Mouse (Mus musculus): ENCODE data around the gene Mmp14. TPM values are rescaled to one million over a fixed set of nuclear protein-coding genes. Genes with fewer than 3 reads are reported as not detected.

The Mmp14 gene
- polyA plus RNA-seq (2012): 20.3 and 22.5 TPM in 2 replicates

DNA sequence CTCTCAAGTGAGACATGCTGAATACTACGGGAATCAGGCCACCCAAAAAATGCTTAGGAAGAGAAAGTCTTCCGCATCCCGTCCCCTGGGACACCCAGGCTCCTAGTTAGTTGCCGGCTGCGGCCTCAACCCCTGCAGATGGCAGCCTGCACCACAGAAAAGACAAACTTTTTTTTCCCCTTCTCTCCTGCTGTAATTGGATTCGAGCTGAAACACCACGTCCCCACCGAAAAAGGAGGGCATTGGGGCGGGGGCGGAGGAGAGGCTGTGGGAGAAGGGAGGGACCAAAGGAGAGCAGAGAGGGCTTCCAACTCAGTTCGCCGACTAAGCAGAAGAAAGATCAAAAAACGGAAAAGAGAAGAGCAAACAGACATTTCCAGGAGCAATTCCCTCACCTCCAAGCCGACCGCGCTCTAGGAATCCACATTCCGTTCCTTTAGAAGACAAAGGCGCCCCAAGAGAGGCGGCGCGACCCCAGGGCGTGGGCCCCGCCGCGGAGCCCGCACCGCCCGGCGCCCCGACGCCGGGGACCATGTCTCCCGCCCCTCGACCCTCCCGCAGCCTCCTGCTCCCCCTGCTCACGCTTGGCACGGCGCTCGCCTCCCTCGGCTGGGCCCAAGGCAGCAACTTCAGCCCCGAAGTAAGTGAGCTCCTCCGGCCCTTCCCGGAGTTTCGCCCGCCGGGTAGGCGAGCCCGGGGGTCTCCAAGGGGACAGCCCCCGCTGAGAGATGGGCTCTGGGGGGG lies at the start of gene Mmp14:
TSS of gene Mmp14 (plus strand) at position 279 of the 744 bp plus-strand sequence.

DNA sequence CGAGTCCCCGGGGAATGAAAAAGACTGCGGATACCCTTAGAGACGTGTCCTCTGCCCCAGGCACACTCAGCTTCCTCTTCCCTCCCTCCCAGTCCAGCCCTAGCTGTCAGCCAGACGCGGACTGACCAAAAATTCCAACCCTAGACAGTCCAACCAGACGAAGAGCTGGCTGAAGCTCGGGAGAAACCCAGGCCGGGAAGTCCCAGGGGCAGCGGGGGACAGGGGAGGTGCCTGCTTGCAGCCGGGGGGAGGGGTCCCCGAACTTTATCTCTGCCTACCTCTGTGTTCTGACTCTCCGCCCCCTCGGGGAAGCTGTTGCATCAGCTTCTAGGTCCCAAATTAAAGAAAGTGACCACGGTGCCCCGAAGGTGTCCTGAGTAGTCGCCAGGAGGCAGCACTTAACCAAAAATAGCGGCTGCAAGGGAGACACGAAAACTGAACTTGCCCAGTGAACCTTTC lies 13.8 kb upstream of the Mmp14 start, which contains the start of gene Slc7a7:
TSS of gene Slc7a7 (minus strand) at position 158 of the 459 bp plus-strand sequence.

DNA sequence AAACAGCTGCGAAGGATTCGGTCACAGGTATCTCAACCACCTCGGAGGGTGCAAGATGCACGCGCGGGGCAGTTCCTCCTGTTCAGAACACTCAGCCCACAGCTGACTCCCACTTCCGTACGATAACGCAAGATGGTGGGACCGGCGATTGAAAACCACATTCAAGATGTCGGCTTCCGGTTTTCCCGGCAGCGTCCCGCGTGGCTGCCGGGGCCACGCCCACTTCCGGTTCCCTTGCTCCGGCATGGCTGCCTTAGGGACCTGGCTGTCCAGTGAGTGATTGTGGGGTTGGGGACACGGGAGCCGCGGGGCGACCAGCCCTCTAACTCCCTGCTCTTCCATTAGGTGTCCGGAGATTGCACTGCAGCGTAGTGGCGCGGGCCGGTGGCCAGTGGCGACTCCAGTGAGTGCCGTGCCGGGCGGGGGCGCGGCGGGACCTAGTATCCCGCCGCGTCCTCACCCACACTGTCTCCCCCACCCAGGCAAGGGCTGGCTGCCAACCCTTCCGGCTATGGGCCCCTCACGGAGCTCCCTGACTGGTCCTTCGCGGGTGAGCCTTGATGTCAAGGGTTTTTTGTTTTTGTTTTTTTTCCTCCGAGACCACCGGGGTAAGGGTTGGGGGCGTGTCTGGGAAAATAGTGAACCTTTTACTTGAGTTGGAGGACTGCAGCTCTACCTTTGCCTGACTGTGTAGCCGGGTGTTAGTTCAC lies 4.6 kb upstream of the Mmp14 start, which contains the start of gene Mrpl52:
TSS of gene Mrpl52 (plus strand) at position 221 of the 710 bp plus-strand sequence.

GRCm38 (mm10) chr14:54463959-54464292 lies 32.5 kb downstream of the Mmp14 start, which contains the start of gene Lrp10:
Gene Lrp10, plus strand, starts transcription at chr14:54464137.

DNA sequence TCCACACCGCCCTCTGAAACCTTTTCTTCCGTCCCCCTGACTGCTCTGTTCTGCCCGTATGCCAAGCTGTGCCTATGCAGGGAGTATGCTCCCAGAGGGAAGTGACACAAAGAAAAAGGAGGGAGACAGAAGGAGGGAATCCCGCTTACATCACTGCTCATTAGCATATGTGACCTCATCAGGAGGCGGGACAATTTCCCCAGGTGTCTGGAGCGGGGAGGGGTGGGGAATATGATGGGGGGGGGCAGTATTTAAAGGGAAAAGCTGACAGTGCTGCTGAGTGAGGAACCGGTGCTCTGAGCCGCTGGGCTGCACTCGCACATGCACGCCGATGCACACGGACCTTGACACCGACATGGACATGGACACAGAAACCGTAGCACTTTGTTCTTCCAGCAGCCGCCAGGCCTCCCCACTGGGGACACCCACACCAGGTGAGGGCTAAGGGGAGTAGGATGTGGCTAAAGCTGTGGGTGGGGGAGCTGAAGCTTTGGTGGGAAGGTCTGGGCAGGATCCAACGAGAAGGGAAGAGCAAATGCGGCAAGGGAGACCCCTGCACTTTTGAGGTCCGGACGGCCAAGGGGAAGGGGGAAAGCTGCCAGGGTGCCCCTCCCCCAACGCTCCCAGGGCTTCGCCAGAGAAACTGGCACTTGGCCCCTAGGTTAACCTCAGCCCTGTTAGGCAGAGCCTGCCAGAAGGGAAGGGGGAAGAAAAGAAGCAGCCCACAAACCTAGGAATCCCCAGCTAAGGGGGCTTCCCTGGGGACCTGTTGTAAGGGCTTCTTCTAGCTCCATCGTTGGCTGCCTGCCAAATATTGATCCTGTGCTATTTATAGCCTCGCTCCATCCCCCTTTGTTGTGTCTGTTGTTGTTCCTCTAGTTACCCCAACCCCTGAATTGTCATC lies 44.8 kb downstream of the Mmp14 start, which contains the start of gene Rem2:
TSS of gene Rem2 (plus strand) at position 160 of the 904 bp plus-strand sequence.

Other genes starting within 250 kb of the Mmp14 start
- gene Dad1, start 177.5 kb upstream of the Mmp14 start, polyA plus RNA-seq (2012): 28.4 and 31.7 TPM in 2 replicates
- 13.6 and 14.0 TPM in 2 replicates for gene Abhd4, start 177.4 kb upstream of the Mmp14 start, polyA plus RNA-seq (2012)
- gene Olfr49, start 146.7 kb upstream of the Mmp14 start, polyA plus RNA-seq (2012): 0.06 TPM in 1 of 2 replicates, not detected in the other
- 109 and 115 TPM in 2 replicates for gene Oxa1l, start 70.8 kb upstream of the Mmp14 start, polyA plus RNA-seq (2012)
- 2.2 and 3.1 TPM in 2 replicates for gene Slc7a7, start 13.8 kb upstream of the Mmp14 start, polyA plus RNA-seq (2012)
- gene Mrpl52, start 4.7 kb upstream of the Mmp14 start, polyA plus RNA-seq (2012): 960 and 1,112 TPM in 2 replicates
- 296 and 301 TPM in 2 replicates for gene Lrp10, start 32.5 kb downstream of the Mmp14 start, polyA plus RNA-seq (2012)
- gene Rem2, start 44.5 kb downstream of the Mmp14 start, polyA plus RNA-seq (2012): 3.4 and 4.2 TPM in 2 replicates
- gene Prmt5, start 85.9 kb downstream of the Mmp14 start, polyA plus RNA-seq (2012): 273 and 283 TPM in 2 replicates
- gene Haus4, start 123.0 kb downstream of the Mmp14 start, polyA plus RNA-seq (2012): 99.9 and 102 TPM in 2 replicates
- 1.2 and 1.8 TPM in 2 replicates for gene Ajuba, start 145.9 kb downstream of the Mmp14 start, polyA plus RNA-seq (2012)
- gene 4931414P19Rik, start 174.4 kb downstream of the Mmp14 start, polyA plus RNA-seq (2012): 16.5 and 26.8 TPM in 2 replicates
- 171 and 175 TPM in 2 replicates for gene Psmb5, start 186.4 kb downstream of the Mmp14 start, polyA plus RNA-seq (2012)
- gene Psmb11, start 189.8 kb downstream of the Mmp14 start, polyA plus RNA-seq (2012): 0.03 TPM in 1 of 2 replicates, not detected in the other
- not detected in 2 replicates for gene Gm17606, start 209.3 kb downstream of the Mmp14 start, polyA plus RNA-seq (2012)
- gene Cdh24, start 209.8 kb downstream of the Mmp14 start, polyA plus RNA-seq (2012): 8.6 and 11.3 TPM in 2 replicates

Measured in megakaryocyte-erythroid progenitor cell, adult 5 weeks (primary cell).